Mouse (Mus musculus): ENCODE measurements around the gene Rhot1.

Gene Rhot1

GRCm38 (mm10) chr11:80287150-80287549 is 78.3 kb downstream of the Rhot1 start:
- DNase-seq (ENCODE audit: low read depth, low spot score) = peak; percentile 78

- peak; percentile 60 for DNase-seq (ENCODE audit: low read depth, low spot score)
These were observed 81.1 kb downstream of the Rhot1 start for GRCm38 (mm10) chr11:80289701-80290445.

- DNase-seq (ENCODE audit: low read depth, low spot score) = no peak
These were observed 82.2 kb downstream of the Rhot1 start for GRCm38 (mm10) chr11:80291004-80291403.

- DNase-seq (ENCODE audit: low read depth, low spot score) = no peak
These were observed 83.6 kb downstream of the Rhot1 start for GRCm38 (mm10) chr11:80292463-80292862.

GRCm38 (mm10) chr11:80295066-80295465 is 86.2 kb downstream of the Rhot1 start:
- no peak for DNase-seq (ENCODE audit: low read depth, low spot score)

- no peak for DNase-seq (ENCODE audit: low read depth, low spot score)
These were observed 87.0 kb downstream of the Rhot1 start for GRCm38 (mm10) chr11:80295785-80296184.

- no peak for DNase-seq (ENCODE audit: low read depth, low spot score)
These were observed 90.9 kb downstream of the Rhot1 start for GRCm38 (mm10) chr11:80299513-80300235.

- DNase-seq (ENCODE audit: low read depth, low spot score) = no peak
These were observed 91.9 kb downstream of the Rhot1 start, which contains the start of gene Rhbdl3 for GRCm38 (mm10) chr11:80300551-80301315. Gene Rhbdl3, plus strand, starts transcription at chr11:80300912.

GRCm38 (mm10) chr11:80301316-80302045 is 92.7 kb downstream of the Rhot1 start:
- no peak for DNase-seq (ENCODE audit: low read depth, low spot score)

- DNase-seq (ENCODE audit: low read depth, low spot score) = no peak
These were observed 93.2 kb downstream of the Rhot1 start for GRCm38 (mm10) chr11:80302046-80302390.

GRCm38 (mm10) chr11:80302536-80302935 is 93.7 kb downstream of the Rhot1 start:
- peak; percentile 57 for DNase-seq (ENCODE audit: low read depth, low spot score)

GRCm38 (mm10) chr11:80303746-80304145 is 94.9 kb downstream of the Rhot1 start:
- no peak for DNase-seq (ENCODE audit: low read depth, low spot score)

- DNase-seq (ENCODE audit: low read depth, low spot score) = no peak
These were observed 96.0 kb downstream of the Rhot1 start for GRCm38 (mm10) chr11:80304846-80305245.

GRCm38 (mm10) chr11:80308537-80308936 is 99.7 kb downstream of the Rhot1 start:
- DNase-seq (ENCODE audit: low read depth, low spot score) = no peak

- DNase-seq (ENCODE audit: low read depth, low spot score) = no peak
These were observed 102.5 kb downstream of the Rhot1 start for GRCm38 (mm10) chr11:80311271-80311670.

GRCm38 (mm10) chr11:80312049-80312448 is 103.2 kb downstream of the Rhot1 start:
- no peak for DNase-seq (ENCODE audit: low read depth, low spot score)

GRCm38 (mm10) chr11:80312565-80312964 is 103.7 kb downstream of the Rhot1 start:
- DNase-seq (ENCODE audit: low read depth, low spot score) = no peak

- no peak for DNase-seq (ENCODE audit: low read depth, low spot score)
These were observed 104.6 kb downstream of the Rhot1 start for GRCm38 (mm10) chr11:80313462-80313861.

- no peak for DNase-seq (ENCODE audit: low read depth, low spot score)
These were observed 105.1 kb downstream of the Rhot1 start for GRCm38 (mm10) chr11:80313944-80314343.

- no peak for DNase-seq (ENCODE audit: low read depth, low spot score)
These were observed 107.2 kb downstream of the Rhot1 start for GRCm38 (mm10) chr11:80315743-80316639.

Measured in forelimb bud, embryonic 11.5 days (tissue).